Mouse (Mus musculus): ENCODE measurements around the gene D10Wsu102e.

- no peak for TF ChIP-seq POLR2A (IDR thresholded peaks at IDR 0.05; ENCODE audit: borderline replicate concordance, low read depth, low read length)
- no peak for TF ChIP-seq CTCF (IDR thresholded peaks at IDR 0.05; ENCODE audit: low read depth, low read length)
Measured at GRCm38 (mm10) chr10:83336336-83336735, 23.7 kb upstream of the D10Wsu102e start.

Measured in bone marrow macrophage, adult 2 months (primary cell).